Mouse (Mus musculus) left cerebral cortex, adult 8-10 months (tissue): ENCODE results near the gene Zfp821. TPM values are rescaled to one million over a fixed set of nuclear protein-coding genes. Genes with fewer than 3 reads are reported as not detected.

ENCODE experiments used
- total RNA-seq, 4 experiments: library from RNA; stranded (reverse); gene quantifications; 2 replicates each; pipeline ENCODE4 v1.2.4; 2022

Gene Zfp821
- total RNA-seq, 4 experiments from 2014 or later = 38.5 to 41.9 (median 39.0) TPM

Other genes with a start within 250 kb of the Zfp821 start
- under 1 TPM; 0.11 to 0.40 (median 0.28) TPM for gene Pmfbp1, start 211.5 kb upstream of the Zfp821 start, total RNA-seq
- 10 to 100 TPM; 27.0 to 29.0 (median 28.0) TPM for gene Dhx38, start 139.7 kb upstream of the Zfp821 start, total RNA-seq
- 10 to 100 TPM; 17.0 to 19.4 (median 18.4) TPM for gene Txnl4b, start 139.7 kb upstream of the Zfp821 start, total RNA-seq
- under 1 TPM in 1 of 4 experiments, not detected in 3; 0.28 TPM for gene Hp, start 126.4 kb upstream of the Zfp821 start, total RNA-seq
- gene Dhodh, start 96.9 kb upstream of the Zfp821 start, total RNA-seq = 10 to 100 TPM; 21.0 to 24.2 (median 23.3) TPM
- 1 to 10 TPM in 3 of 4 experiments, under 1 TPM in 1; 0.48 to 1.6 (median 1.3) TPM for gene Pkd1l3, start 91.0 kb upstream of the Zfp821 start, total RNA-seq
- gene Ist1, start 12.3 kb upstream of the Zfp821 start, total RNA-seq = 10 to 100 TPM; 71.8 to 75.1 (median 72.0) TPM
- 10 to 100 TPM; 39.5 to 50.7 (median 43.0) TPM for gene Atxn1l, start 32.2 kb downstream of the Zfp821 start, total RNA-seq
- gene Ap1g1, start 73.0 kb downstream of the Zfp821 start, total RNA-seq = 10 to 100 TPM; 73.3 to 88.7 (median 78.6) TPM
- 10 to 100 TPM; 32.5 to 35.5 (median 33.5) TPM for gene Phlpp2, start 163.0 kb downstream of the Zfp821 start, total RNA-seq